Mouse (Mus musculus) c-Kit-positive CD71-positive TER-119-negative erythroid progenitor cells, embryonic 14.5 days (primary cell): ENCODE measurements around the gene Qrich1.

Experiments used
- DNase-seq: peaks from one replicate; pipeline ENCODE4 v3.0.0-alpha.2; 2013; ENCODE audit warnings: low read depth

Qrich1 gene

DNA sequence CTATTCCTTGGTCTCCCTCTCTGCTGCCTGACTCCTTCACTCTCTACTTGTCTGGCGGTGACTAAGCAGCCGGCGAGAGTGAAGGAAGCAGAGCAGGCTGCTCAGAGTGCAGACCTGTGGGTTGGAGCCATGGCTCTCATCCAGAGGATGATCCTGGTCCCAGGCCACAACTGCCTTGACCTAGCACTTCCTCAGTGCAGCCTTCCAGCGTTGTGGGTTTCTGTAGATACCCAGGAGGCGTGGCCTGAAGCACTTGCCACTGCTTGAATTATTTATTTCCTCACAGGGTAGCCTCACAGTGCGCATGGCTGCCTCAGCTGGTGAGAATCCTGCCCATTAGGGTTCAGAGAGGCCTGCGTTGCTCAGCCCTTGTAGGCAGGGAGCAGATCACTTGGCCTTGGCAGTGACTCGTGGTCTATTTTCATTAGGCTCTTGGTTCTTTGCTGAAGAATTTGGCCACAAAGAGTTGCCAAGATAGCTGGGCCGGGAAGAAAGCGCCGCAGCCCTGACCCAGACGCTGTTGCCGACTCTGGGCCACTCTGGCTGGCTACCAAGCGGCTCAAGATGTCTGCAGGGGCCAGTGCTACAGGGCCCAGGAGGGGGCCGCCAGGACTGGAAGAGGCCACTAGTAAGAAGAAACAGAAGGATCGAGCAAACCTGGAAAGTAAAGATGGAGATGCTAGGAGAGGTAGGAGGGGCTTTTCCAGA lies 24.4 kb upstream of the Qrich1 start:
- DNase-seq = no peak

DNA sequence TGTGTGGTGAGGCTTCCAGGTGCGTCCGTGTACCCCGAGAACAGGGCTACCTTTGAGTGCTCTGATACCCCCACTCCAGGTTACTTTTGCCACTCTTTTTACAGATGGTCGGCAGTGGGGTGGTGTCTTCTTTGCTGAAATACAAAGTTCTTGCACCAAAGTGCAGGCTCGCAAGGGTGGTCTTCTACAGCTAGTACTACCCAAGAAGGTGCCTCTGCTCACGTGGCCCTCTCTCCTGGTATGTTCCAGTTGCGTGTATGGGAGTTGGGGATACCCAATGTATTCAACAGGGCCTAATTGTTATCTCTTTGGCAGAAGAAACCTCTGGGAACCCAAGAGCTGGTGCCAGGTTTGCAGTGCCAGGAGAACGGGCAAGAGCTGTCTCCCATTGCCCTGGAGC lies 23.4 kb upstream of the Qrich1 start:
- no peak for DNase-seq

DNA sequence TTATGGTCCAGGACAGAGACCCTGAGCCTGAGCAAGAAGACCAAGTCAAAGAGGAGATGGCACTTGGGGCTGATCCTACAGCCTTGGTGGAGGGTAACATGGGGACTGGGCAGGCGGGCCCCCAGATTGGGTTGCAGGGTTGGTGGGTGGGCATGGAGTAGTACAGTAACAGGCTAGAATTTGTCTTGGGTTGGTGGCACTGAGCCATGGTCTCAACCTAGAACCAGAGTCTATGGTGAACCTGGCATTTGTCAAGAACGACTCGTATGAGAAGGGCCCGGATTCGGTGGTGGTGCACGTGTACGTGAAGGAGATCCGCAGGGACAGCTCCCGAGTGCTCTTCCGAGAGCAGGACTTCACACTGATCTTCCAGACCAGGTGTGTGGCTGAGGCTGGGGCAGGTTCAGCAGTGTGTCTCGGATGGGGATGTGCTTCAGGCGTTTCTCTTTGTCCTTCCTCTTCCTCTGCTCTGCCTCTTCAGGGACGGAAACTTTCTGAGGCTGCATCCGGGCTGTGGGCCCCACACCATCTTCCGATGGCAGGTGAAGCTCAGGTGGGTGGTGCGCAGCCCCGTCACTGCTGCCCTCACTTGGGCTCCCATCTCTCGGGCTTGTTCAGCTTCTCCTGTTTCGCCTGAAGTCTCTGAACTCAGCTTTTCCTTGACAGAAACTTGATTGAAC lies 22.3 kb upstream of the Qrich1 start:
- no peak for DNase-seq

DNA sequence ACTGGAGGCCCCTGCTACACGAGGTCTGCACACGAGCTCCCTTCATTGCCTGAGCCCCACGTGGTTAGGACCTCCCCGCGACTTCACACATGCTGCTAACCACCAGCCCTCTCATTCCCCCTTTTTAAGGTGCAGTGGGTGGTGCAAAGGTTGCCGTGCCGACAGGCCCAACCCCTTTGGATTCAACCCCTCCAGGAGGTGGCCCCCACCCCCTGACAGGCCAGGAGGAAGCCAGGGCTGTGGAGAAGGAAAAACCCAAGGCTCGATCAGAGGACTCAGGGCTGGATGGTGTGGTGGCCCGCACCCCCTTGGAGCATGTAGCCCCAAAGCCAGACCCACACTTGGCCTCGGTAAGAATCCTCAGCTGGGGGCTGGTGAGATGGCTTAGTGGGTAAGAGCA lies 21.7 kb upstream of the Qrich1 start:
- no peak for DNase-seq

DNA sequence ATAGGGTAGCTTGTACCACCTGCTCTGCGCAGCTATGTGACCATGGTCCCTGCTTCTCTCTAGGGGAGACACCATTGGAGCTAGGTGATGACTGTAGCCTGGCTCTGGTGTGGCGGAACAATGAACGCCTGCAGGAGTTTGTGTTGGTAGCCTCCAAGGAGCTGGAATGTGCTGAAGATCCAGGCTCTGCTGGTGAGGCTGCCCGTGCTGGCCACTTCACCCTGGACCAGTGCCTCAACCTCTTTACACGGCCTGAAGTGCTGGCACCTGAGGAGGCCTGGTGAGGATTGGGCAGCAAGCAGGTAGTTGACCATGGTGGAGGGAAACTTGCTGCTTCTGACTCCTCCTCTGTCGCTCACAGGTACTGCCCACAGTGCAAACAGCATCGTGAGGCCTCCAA lies 17.4 kb upstream of the Qrich1 start:
- DNase-seq = no peak

DNA sequence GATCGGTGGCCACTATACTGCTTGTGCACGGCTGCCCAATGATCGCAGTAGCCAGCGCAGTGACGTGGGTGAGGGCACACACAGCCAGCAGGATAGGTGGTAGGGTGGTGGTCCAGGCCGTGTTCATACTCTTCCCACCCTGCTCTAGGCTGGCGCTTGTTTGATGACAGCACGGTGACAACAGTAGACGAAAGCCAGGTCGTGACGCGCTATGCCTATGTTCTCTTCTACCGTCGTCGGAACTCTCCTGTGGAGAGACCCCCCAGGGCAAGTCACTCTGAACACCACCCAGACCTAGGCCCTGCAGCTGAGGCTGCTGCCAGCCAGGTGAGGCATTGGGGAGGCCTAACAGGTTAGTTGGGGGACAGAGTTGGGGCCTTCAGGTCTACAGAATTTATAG lies 16.7 kb upstream of the Qrich1 start:
- no peak for DNase-seq

DNA sequence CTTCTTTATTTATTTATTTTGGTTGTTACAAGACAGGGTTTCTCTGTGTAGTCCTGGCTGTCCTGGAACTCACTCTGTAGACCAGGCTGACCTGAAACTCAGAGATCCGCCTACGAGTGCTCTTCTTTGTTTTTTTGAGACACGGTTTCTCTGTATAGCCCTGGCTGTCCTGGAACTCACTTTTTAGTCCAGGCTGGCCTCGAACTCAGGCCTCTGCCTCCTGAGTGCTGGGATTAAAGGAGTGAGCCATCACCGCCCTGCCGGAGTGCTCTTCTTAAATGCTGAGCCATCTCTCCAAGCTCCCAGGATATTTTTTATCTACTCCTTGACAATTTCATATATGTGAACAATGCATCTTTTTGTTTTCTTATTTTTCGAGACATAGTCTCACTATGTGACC lies 9.7 kb upstream of the Qrich1 start:
- no peak for DNase-seq

DNA sequence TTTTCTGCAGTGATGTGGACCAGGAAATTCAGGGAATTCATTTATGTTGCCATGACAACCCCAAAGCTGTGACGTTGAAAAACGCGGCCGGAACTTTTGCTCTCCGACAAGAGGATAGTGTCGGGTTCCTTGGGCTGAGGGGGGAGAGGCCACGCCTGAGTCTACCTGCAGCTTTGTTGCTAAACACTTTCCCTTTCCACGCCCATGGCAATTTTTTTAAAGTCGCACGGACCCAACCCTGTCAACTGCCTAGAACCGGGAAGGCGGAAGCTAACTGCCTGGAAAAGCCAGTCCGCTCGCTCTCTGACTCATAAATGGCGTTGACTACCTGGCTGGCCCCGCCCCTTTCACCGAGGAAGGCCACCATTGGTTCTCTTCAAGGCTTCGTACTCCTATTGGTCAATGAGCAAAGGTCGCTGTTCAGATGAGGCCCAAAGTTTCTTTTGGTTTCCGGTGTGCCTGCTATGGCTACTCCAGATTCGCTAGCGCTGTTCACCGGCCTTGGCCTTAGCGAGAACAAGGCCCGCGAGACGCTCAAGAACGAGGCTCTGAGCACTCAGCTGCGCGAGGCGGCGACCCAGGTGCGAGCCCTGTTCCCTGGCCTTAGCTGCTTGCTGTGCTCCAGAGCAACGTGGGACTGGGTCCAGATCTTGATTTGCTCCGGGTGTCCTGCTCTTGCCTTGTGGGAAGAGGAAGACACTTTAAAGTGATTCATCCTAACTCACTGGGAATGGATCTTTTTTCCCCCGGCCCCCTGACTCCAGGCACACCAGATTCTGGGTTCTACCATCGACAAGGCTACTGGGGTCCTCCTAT lies 8.8 kb upstream of the Qrich1 start, which contains the start of gene Qars:
Gene Qars (plus strand): TSS at position 88 of the 816 bp plus-strand sequence.
- peak; percentile 95 for DNase-seq

DNA sequence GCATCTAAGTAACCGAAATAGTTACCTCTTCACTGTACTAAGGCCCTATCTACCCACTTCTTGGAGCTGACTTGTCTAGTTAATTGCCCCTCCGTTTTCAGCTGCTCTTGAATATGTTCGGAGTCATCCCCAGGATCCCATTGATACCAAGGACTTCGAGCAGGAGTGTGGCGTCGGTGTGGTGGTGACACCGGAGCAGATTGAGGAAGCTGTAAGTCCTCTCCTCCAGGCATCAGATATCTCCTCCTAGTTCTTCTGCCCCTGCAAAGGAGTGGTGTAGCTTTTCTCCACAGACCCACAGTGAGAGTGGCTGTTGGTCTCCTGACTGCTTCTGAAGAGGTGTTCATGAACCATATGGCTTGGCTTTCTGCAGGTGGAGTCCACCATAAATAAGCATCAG lies 7.8 kb upstream of the Qrich1 start:
- no peak for DNase-seq

DNA sequence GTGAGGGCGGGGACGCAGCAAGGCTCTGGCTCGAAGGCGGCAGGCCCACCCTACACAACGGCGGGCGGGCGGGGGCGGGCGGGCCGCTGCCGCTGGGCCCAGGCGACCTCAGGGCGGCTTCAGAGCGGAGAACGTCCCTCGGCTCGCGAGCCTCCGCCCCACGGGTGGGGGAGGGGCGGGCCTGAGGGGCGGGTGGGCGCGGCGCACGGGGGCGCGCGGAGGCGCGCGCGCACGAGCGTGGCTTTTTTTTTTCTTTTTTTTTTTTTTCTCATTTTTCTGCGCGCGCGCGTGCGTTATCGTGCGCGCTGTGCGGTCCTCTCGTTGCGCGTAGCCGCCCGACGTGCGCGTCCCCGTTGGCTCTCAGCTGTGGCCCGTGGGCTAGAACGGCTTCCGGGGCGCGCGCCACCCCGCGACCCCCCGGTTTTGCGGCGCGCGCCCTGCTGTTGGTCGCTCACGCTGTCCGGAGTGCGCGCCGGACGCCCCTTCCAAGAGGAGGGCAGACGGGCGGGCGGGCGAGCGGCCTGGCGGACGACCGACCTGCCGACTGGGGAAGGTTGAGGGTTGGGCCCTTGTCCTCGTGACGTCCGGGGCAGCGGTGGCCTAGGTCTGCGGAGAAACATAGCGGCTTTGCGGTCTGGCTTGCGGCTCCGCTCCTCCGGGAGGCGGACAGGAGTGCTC lies 786 bp downstream of the Qrich1 start:
- peak; percentile 71 for DNase-seq

DNA sequence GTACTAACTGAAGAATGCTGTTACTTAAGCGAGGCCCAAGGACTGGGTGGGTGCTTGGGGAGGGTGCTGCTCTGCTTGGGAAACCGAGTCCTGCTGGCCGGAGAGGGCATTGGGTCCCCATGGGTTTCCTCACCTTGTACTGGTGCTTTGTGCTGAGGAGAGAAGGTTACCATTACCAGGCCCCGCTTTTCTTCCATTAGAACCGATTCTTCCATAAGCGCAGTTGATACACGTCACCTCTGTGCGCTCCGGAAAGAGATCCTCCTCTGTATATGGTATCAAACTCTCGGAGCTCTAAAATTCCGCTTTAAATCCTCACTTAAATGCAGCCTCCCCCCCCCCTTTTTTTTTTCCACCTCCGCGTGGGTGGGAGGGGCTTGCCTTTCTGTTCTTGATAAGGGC lies 1.3 kb downstream of the Qrich1 start:
- DNase-seq = peak; percentile 59

DNA sequence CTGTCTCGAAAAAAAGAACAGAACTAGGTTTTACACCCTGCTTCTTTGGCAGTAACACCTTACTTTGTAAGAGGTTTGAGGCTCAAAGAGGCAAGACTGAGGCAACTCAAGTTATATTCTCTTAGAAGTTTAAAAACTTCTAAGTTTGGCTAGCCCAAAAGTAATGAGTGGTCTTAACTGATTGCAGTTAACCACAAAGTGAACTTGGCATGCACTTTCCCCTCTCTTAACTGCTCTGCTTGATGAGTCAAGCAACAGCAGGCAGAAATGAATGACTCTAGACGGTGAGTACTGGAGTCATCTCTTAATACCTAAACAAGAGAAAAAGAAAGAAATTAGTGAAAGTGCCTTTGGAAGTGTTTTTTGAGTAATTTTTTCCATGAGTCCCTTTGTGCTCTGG lies 5.0 kb downstream of the Qrich1 start:
- DNase-seq = no peak

DNA sequence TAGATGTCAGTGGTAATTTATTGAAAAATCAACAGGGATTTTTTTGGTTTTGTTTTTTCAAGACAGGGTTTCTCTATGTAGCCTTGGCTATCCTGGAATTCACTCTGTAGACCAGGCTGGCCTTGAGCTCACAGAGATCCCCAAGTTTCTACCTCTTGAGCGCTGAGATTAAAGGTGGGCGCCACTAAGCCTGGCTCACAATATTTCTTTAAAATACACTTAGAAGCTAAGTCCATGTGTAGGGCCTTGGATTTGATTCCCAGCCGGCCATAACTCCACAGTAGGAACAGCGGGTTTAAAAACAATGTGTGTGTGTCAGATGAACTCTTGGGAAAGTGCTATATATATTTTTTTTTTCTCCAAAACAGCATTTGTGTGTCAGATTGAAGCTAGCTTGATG lies 6.7 kb downstream of the Qrich1 start:
- DNase-seq = no peak

DNA sequence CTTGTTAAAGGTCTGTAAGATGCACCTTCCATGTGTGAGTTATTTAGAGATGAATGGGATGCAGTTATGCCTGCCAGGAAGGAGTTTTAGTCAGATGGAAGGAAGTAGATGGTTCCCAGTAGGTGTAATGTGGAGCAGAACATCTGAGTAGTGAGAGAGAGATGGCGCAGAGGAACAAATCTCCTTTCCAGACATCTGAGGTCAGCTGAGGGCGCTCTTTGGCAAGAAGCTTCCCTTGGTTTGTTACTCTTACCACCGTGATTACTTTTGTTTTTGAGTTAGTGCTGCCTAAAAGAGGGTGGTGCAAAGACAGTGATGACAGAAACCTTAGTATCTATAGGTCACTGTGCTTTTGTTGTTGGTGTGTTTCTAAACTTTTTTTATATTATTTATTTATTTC lies 8.8 kb downstream of the Qrich1 start:
- no peak for DNase-seq

DNA sequence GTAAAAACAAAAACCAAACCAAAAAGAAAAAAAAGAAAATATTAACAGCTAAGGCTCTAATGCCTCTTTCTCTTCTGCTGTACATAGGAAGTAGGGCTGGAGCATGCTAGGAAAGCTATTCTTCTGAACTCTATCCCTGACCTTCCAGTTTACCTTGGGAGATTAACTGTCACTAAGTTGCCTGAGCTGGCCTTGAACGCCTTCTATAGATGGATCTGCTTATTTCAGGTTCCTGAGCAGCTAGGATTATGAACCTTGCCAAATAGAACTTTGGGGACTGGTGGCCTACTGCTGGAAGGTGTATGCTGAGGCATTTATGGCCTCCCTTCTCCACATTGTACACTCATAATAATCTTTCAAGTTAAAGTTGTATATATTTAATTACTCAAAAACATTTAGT lies 14.3 kb downstream of the Qrich1 start:
- DNase-seq = no peak

DNA sequence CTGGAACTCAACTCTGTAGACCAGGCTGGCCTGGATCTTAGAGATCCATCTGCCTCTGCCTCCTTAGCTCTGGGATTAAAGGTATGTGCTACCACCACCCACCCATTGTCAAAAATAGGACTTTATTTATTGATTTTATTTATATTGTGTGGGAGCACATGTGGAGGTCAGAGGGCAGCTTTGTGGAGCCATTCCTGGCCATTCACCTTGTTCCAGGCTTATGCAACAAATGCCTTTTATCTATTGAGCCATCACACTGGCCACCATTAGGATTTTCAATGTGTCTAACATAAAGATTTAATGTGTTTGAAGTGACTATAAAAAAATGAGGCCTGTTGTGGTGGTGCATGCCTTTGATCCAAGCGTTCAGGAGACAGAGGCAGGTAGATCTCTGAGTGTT lies 14.9 kb downstream of the Qrich1 start:
- DNase-seq = no peak

DNA sequence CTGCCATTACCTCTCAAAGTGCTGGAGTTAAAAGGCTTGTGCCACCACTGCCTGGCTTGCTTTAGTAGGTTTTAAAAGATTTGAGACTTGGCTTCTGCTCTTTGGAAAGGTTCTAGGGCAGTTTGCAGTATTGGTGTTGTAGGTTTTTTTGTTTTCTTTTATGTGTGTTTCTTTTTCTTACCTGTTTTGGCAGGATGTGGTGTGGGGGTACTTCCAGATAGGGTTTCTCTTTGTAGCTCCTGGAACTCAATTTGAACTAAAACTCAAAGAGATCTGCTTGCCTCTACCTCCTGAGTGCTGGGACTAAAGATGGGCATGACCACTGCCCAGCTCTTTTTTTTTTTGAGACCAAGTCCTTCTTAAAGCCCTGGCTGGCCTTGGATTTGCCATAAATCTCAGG lies 24.2 kb downstream of the Qrich1 start:
- no peak for DNase-seq

DNA sequence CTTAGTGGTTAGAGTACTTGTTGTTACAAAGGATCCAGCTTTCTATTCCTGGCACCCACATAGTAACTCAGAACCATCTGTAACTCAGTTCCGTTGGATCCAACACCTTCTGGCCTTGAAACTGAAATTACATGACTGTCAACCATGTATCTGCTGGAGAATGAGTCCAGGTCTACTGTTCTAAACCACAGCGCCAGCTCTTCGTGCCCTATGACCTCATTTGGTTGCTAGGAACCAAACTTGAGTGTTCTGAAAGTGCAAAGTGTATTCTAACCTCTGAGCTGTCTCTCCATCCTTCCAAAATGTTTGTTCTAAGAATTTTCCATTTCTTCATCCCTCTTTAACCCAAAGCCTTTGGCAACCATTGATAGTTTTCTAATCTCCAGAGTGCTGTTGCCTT lies 29.4 kb downstream of the Qrich1 start:
- DNase-seq = no peak

DNA sequence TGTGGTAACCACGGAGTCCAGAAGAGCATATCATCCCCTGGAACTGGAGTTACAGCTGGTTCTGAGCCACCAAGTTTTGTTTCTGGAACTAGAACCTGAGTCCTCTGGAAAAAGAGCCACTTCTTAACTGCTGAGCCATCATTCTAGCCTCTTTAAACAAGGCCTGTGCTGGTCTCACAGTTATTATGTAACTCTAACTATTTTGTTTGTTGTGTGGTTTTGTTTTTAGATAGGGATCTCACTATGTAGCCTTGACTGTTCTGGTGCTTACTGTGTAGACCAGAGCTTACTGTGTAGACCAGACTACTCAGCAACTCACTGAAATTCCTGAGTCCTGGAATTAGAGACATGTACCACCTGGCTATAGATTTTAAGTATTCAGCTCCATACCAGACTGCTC lies 30.3 kb downstream of the Qrich1 start:
- no peak for DNase-seq

DNA sequence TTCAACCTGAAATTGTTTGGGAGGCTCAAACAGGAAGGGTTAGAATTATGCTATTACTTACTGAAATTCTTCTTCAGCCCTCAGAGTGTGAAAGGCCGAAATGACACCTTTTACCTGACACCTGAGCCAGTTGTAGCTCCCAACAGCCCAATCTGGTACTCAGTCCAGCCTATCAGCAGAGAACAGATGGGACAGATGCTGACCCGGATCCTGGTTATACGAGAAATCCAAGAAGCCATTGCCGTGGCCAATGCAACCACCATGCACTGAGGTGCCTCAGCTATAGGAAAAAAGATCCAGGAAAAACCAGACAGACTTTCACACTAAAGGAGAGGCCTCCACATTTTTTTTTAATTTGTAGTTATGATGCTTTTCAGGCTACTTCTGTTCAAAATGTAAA lies 42.6 kb downstream of the Qrich1 start:
- no peak for DNase-seq

DNA sequence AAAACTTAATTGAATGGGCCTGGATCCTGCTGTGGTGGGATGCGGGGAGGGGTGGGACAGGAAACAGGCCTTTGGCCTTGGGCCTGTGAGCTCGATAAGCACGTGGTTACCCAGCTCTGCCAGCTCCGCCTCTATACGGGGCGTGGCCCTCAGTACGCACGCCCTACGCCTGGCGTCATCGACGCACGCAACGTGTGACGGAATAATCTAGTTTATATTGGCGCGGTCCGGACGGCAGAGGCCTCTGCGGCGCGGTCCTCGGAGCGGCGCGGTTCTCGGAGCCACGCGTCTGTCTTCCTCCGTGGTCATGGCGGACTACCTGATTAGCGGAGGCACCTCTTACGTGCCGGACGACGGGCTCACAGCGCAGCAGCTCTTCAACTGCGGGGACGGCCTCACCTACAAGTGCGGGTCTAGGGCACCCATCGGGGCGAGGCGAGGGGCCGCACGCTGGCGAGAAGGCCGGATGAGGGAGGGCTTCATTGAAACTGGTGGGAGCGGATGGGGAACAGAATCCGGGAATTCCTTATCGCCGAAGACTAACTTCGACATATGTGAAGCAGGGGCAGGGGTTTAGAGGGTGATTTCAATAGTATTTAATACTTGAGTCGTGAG lies 43.7 kb downstream of the Qrich1 start, which contains the start of gene Impdh2:
Gene Impdh2 (plus strand): TSS at position 60 of the 615 bp plus-strand sequence.
- peak; percentile 98 for DNase-seq

DNA sequence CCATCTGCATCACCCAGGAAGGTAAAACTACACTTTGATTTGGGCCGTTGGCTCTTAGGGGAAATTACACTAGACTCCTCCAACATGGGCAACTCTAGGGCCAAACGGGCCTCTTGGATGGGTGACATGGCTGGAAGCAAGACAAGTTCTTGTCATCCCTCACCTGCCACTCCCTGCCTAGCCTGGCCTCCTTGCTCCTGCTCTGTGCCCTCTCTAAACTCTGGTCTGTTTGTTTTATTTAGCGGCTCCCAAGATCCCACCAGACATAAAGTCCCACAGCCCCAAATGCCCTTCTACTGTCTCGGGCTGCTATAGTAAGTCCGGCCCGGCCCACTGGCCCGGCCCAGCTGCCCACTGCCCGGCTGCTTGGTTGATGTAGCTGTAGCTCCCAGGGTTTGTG lies 47.1 kb downstream of the Qrich1 start:
- DNase-seq = no peak
